Mouse (Mus musculus): ENCODE measurements at regions not wholly inside any gene's neighbourhood (a gene's known extent, or its start where the extent isn't known, plus 50 kb on each side); places are given as distances from the start of the nearest gene placed in this dataset.

- no peak overlapping the region for H3K4me2 ChIP-seq (ENCODE audit: low read depth)
- H3K27me3 ChIP-seq (ENCODE audit: control insufficient read depth, insufficient read depth, insufficient read length), result no peaks in the 10 kb centered on the region
- no peaks in the 10 kb centered on the region for H3K79me2 ChIP-seq (ENCODE audit: control insufficient read depth, insufficient read depth)
- TF ChIP-seq POLR2A (IDR thresholded peaks at IDR 0.05; ENCODE audit: insufficient read length, low read depth), result no peak
- no peak for TF ChIP-seq TCF3 (IDR thresholded peaks at IDR 0.05; ENCODE audit: insufficient read length, low read depth)
- no peak for TF ChIP-seq TCF12 (IDR thresholded peaks at IDR 0.05; ENCODE audit: insufficient read depth, poor library complexity, severe bottlenecking)
- no peak for TF ChIP-seq REST (IDR thresholded peaks at IDR 0.05; ENCODE audit: insufficient read depth, insufficient read length)
- no peak for TF ChIP-seq MYOG (IDR thresholded peaks at IDR 0.05; ENCODE audit: control insufficient read depth in 1 of 3, insufficient read depth in 1 of 3, insufficient read length in 2 of 3, low read depth in 2 of 3)
- TF ChIP-seq POLR2AphosphoS2 (IDR thresholded peaks at IDR 0.05; ENCODE audit: insufficient read length, low read depth), result no peak
- TF ChIP-seq USF1 (IDR thresholded peaks at IDR 0.05; ENCODE audit: low read depth), result no peak
- no peak for TF ChIP-seq MYOD1 (IDR thresholded peaks at IDR 0.05; ENCODE audit: control insufficient read depth in 1 of 3, insufficient read length in 2 of 3, low read depth in 2 of 3)
- no peak for TF ChIP-seq CEBPB (IDR thresholded peaks at IDR 0.05; ENCODE audit: insufficient read depth, poor library complexity, severe bottlenecking)
- no peak for TF ChIP-seq E2F4 (IDR thresholded peaks at IDR 0.05; ENCODE audit: insufficient read depth)
- TF ChIP-seq SRF (IDR thresholded peaks at IDR 0.05; ENCODE audit: control insufficient read depth, insufficient read length, low read depth), result no peak
- TF ChIP-seq MAX (IDR thresholded peaks at IDR 0.05; ENCODE audit: low read depth), result no peak
- no peak overlapping the region for H3ac ChIP-seq (ENCODE audit: control insufficient read depth, insufficient read length)
- H3K4me3 ChIP-seq, result no peak overlapping the region
- no peaks in the 10 kb centered on the region for H3K36me3 ChIP-seq (ENCODE audit: control insufficient read depth, insufficient read depth)
Measured at GRCm38 (mm10) chr7:71406283-71406682, 55.0 kb upstream of the Gm10295 start.

Data from myocyte (in vitro differentiated cells).